Mouse (Mus musculus) layer of hippocampus, adult 18-20 months (tissue): Measurements from ENCODE around the gene Trio. TPM values are rescaled to one million over a fixed set of nuclear protein-coding genes. Genes with fewer than 3 reads are reported as not detected.
A peak's percentile ranks its signal among the peaks of the same experiment; 100 is the strongest.

ENCODE experiments used
- DNase-seq, 2 experiments: peaks; one replicate each; pipeline ENCODE4 v3.0.0; 2022; ENCODE audit warnings: low spot score in 2 of 2
- total RNA-seq, 2 experiments: library from RNA; stranded (reverse); gene quantifications; 2 replicates each; pipeline ENCODE4 v1.2.3; 2021

Gene Trio
- total RNA-seq, 2 experiments from 2014 or later, result 283 to 296 TPM

- DNase-seq, result no peak
Observed at GRCm38 (mm10) chr15:27804447-27804846, 221.2 kb downstream of the Trio start.

GRCm38 (mm10) chr15:27803568-27804345, 221.9 kb downstream of the Trio start:
- DNase-seq, result no peak

- peak in 1 of 2 experiments; percentile 64 for DNase-seq
Observed at GRCm38 (mm10) chr15:27802243-27802642, 223.4 kb downstream of the Trio start.

- DNase-seq, result no peak
Observed at GRCm38 (mm10) chr15:27801177-27801576, 224.5 kb downstream of the Trio start.

- DNase-seq, result no peak
Observed at GRCm38 (mm10) chr15:27797480-27798155, 228.0 kb downstream of the Trio start.

GRCm38 (mm10) chr15:27796868-27797222, 228.8 kb downstream of the Trio start:
- no peak for DNase-seq

- no peak for DNase-seq
Observed at GRCm38 (mm10) chr15:27795942-27796867, 229.4 kb downstream of the Trio start.

- no peak for DNase-seq
Observed at GRCm38 (mm10) chr15:27793284-27793683, 232.4 kb downstream of the Trio start.

GRCm38 (mm10) chr15:27792473-27792872, 233.2 kb downstream of the Trio start:
- no peak for DNase-seq

- no peak for DNase-seq
Observed at GRCm38 (mm10) chr15:27791141-27791540, 234.5 kb downstream of the Trio start.

GRCm38 (mm10) chr15:27790699-27791098, 234.9 kb downstream of the Trio start:
- DNase-seq, result peak in 1 of 2 experiments; percentile 78

- DNase-seq, result no peak
Observed at GRCm38 (mm10) chr15:27789325-27789724, 236.3 kb downstream of the Trio start.

GRCm38 (mm10) chr15:27788122-27788759, 237.4 kb downstream of the Trio start:
- DNase-seq, result peak in 1 of 2 experiments; percentile 71

- no peak for DNase-seq
Observed at GRCm38 (mm10) chr15:27787151-27787550, 238.5 kb downstream of the Trio start.

GRCm38 (mm10) chr15:27786418-27786817, 239.2 kb downstream of the Trio start:
- DNase-seq, result no peak

GRCm38 (mm10) chr15:27785280-27786001, 240.2 kb downstream of the Trio start:
- DNase-seq, result no peak

- DNase-seq, result no peak
Observed at GRCm38 (mm10) chr15:27784126-27784563, 241.5 kb downstream of the Trio start.

- no peak for DNase-seq
Observed at GRCm38 (mm10) chr15:27783541-27784125, 242.0 kb downstream of the Trio start.

GRCm38 (mm10) chr15:27783092-27783491, 242.6 kb downstream of the Trio start:
- no peak for DNase-seq
